Mouse (Mus musculus) lung, postnatal 25 days (tissue): ENCODE measurements at regions not wholly inside any gene's neighbourhood (a gene's known extent, or its start where the extent isn't known, plus 50 kb on each side); places are given as distances from the start of the nearest gene placed in this dataset.

Experiments
- DNase-seq: peaks from one replicate; pipeline ENCODE4 v3.0.0; 2022; ENCODE audit warnings: low spot score

GRCm38 (mm10) chr9:115361191-115361590 lies 51.0 kb upstream of the Stt3b start:
- no peak for DNase-seq

DNA sequence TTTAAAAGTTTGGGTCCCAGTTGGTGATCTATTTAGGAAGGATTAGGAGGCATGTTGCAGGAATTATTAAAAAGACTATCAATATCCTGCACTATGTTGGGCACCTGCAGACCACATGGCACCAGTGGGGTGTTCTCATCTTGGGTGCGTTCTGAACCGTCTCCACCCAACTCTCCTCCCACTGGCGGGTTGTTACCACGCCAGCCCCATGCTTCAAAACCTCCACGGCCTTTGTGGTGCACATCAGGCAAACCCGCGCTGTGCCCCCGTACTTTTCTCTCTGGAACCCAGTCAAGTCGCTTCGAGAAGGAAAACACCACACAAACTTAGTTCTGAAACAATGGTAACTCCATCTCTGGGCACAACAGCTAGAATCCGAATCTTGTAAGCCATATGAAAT lies 51.7 kb upstream of the Stt3b start:
- DNase-seq = no peak

DNA sequence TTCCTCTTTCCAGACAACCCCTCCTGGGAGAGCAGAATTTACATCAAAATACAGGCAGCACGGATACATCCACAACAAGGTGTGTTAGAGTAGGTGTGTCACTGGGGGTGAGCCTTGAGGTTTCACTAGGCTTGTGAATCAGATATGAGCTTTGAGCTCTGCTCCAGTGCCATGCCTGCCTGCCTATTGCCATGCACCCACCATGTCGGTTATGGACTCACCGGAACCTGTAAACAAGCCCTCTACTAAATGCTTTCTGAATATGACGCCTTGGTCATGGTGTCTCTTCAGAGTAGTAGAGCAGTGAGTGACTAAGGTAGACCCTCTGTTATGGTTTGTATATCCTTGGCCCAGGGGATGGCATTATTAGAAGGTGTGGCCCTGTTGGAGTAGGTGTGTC lies 52.3 kb upstream of the Stt3b start:
- DNase-seq = no peak

DNA sequence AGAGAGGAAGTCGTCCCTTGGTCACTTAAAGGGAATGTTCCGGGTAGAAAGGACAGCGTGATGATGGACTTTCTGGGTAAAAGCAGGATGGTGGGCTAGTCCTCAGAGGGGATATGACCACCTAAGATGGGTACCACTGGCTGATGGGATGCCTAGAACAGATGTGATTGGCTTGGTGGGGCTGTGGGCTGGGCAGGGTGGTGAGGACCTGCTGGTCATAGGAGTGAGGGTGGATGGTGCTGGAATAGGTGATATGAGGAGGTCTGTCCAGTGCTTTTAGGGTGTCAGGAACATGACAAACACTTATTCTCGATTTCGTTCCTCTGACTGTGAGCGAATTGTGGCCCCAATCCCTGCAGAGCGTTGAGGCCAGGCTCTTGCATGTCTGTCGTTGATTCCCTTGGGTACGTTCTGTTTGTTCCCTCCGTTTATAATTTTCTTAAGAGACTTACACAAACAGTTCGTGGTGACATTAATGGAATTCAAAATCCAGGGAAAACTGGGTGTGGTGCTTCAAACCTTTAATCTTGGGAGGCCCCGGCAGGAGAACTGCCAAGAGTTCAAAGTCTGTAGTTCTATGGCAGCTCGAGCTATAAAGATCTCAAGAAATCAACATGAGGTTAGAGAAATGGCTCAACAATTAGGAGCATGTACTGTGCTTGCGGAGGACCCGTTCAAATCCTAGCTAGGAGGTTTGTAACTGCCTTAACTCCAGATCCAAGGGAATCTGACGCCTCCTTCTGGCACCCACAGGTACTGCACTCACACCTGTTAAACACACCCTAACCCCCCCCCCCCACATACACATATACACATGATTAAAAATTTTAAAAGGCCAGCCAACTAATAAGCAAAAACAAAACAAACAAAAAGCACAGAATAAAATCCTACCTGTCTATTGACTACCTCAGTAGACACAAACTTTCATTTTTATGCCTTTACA lies 55.0 kb upstream of the Stt3b start:
- DNase-seq = no peak

GRCm38 (mm10) chr9:115367808-115368207 lies 57.6 kb upstream of the Stt3b start:
- DNase-seq = no peak

- DNase-seq = no peak
Measured at GRCm38 (mm10) chr9:115380276-115380675, 70.1 kb upstream of the Stt3b start.

DNA sequence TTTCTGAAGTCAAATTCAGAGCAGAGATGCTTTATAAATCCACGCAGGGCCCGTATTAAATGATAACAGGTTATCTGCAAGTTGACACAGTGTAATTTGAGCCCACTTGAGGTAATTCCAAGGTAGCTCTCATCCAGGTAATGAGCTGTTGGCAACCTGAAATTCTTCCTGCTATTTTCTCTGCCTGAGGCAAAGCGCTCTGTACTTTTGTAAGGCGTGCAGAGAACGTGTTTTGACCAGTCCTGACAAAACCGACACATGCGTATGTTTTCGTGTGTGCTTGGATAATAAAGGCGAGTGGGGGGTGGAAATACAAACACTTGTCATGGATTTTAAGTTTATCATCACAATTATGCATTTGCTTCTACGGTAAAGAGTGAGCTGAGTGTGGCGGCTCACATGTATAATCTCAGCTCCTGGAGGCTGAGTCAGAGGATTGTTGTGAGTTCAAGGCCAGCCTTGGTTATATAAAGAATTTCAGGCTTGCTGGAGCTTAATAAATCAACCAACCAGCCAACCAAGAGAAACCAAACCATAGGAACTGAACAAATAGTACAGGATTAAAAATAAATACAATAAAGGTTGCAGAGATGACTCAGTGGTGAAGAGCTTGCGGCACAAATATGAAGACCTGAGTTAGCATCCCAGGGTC lies 72.7 kb upstream of the Stt3b start:
- no peak for DNase-seq

- peak; percentile 60 for DNase-seq
Measured at GRCm38 (mm10) chr9:115383935-115384334, 73.7 kb upstream of the Stt3b start.

DNA sequence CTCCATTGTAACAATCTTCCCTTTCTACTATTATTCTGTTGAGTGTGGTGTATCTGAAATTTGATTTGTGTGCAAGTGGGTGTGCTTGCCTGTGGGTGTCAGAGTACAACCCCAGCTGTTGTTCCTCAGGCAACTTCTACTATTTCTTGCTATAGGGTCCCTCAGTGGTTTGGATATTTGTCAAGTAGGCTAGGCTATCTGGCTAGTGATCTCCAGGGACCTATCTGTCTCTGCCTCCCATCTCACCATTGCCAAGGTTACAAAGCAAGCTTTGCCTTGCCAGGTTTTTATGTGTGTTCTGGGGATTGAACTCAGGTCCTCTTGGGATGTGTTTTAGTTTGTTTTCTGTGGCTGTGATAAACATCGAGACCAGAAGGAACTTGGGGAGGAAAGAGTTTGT lies 74.1 kb upstream of the Stt3b start:
- DNase-seq = no peak

- no peak for DNase-seq
Measured at GRCm38 (mm10) chr9:115387471-115388360, 77.5 kb upstream of the Stt3b start.

DNA sequence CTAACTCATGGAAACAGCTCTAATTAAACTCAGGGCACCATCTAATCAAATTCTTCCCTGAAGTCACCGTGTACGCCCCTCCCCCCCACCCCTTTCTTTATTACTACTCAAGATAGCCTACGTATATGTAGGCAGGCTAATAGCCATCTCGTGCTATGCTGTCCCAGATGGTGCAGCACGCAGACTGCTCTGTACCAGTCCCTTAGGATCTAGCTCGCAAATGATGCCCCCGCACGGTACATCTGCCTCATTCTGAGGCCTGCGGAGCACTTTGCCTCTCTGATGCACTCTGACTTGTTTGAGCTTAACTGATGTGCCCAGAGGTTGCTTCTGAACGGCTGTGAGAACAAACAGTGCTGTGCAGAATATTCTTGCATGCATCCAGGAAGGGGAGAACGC lies 78.1 kb upstream of the Stt3b start:
- no peak for DNase-seq

DNA sequence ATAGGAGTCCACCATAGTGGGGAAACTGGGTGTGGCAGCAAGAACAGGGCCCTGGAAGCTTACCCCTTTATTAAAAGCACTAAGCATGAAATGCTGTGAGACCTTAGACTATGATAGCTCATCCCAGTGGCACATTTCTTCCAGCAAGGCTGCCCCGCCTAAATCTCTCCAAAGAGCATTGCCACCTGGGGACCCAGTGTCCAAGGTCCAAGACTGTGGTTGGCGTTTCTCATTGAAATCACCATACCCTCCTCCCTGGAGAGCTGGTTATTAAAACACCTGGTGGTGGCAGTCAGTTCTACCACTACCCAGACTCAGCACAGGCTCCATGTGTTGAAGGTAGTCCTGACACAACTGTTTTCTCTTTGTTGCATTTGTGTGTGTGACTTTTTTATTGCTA lies 78.9 kb upstream of the Stt3b start:
- DNase-seq = no peak

DNA sequence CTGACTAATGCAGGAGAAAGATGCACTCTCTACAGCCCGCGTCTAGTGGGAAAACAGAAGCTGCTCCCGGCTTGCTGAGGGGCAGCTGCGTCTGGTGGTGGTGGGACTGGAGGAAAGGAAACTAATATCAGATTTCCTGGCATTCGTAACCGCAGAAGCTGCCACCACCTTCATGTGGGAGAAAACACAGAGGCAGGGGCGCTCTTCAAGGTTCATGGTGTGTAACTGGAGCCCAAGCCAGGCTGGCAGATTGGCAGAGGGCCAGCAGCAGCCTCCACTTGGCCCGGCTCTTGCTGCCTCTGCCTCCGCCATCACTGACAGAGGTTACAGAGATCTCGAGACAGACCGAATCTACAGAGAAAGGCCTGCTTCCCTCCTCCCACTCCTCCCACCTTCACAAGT lies 80.7 kb upstream of the Stt3b start:
- DNase-seq = peak; percentile 43

GRCm38 (mm10) chr9:115395511-115395910 lies 85.3 kb upstream of the Stt3b start:
- no peak for DNase-seq

DNA sequence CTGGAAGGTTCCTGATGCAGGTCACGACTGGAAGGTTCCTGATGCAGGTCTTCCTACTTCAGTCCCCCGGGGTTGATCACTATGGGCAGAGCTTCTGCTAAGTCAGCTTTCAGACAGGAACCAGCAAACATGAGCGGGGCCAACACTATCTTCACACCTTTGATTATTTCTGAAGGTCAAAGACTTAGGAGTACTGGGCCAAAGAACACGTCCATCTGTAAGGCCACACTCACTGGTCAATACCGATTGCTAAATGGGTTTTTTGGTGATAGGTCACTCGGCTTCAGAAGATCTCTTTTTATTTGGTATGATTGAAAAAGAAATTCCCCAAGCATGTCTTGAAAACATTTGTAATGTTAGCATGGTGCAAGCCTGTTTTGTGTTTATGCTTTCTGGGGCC lies 90.2 kb upstream of the Stt3b start:
- no peak for DNase-seq

- peak; percentile 27 for DNase-seq
Measured at GRCm38 (mm10) chr9:115401405-115402151, 91.4 kb upstream of the Stt3b start.

DNA sequence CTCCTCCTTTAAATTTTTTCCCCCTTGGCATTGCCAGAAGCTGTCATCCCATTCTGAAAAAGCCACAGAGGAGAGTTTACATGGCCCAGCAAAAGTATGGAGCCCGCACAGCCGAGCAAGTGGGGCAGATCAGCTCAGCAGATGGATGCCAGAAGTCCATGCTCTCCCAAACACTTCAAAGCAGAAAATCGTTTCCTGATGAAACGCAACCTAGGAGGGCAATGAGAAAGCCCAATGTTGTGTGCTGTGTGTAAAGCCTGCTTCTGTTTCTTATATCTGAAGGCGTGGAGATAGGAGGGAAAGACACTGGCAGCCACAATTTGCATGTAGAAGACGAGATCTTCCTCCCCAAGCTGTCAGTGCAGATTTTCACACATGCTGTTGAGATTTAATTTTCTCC lies 92.4 kb upstream of the Stt3b start:
- DNase-seq = no peak

DNA sequence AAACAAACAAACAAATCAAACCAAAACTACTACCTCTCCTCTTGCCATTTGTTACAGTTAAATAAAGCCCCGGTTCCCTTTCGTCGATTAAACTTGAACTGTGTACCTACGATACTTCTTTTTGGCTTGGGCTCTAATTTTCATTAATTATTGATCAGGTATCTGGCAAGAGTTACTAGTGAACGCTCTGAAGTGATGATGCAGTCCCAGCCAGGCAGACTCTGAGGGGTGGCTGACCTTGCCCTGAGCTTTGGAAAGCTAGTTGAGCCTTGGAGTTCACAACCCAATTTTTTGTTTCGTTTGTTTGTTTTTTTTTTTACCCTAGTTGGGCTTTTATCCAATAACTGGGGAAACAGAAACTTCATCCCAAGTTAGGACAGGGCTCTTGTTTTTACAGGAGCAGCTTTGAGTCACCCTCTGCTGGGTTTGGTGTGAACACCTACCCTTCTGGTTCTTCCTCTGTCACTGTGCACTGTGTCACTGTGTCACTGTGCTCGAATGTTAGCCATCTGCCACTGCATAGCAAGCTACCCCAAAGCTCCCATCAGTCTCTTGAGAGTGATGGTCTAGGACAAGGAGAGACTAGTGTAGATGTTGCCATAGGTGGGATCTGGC lies 93.2 kb upstream of the Stt3b start:
- no peak for DNase-seq

GRCm38 (mm10) chr9:115407901-115408470 lies 97.8 kb upstream of the Stt3b start:
- no peak for DNase-seq

GRCm38 (mm10) chr9:115408886-115409285 lies 98.7 kb upstream of the Stt3b start:
- peak; percentile 20 for DNase-seq

DNA sequence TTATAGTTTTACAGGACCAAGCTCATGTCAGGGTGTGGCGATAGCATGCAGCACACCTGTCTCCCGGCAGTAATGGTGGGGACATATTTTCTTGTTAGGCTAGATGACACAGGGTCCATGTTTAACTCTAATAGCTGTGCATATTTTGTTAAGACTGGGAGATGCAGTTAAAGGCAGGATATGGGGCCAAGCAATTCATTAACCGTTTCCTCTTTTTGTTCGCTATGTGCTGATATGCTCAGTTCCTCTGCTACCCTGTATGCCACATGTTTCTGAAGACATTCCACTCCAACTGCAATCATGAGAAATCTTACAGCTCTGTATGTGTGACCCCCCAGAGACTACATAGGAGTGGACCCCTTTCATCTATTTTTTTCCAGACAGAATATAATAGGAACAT lies 104.0 kb upstream of the Stt3b start:
- DNase-seq = no peak
